Mouse (Mus musculus) lung, adult 18-20 months (tissue): ENCODE measurements at regions not wholly inside any gene's neighbourhood (a gene's known extent, or its start where the extent isn't known, plus 50 kb on each side); places are given as distances from the start of the nearest gene placed in this dataset.
A peak's percentile ranks its signal among the peaks of the same experiment; 100 is the strongest.

Experiments
- DNase-seq, 2 experiments: peaks; one replicate each; pipeline ENCODE4 v3.0.0; 2022; ENCODE audit warnings: mixed read lengths in 2 of 2

GRCm38 (mm10) chr15:65646470-65646869 is 631.8 kb upstream of the Gm21961 start:
- no peak for DNase-seq

- no peak for DNase-seq
These were observed 624.8 kb upstream of the Gm21961 start for GRCm38 (mm10) chr15:65639484-65639883.

DNA sequence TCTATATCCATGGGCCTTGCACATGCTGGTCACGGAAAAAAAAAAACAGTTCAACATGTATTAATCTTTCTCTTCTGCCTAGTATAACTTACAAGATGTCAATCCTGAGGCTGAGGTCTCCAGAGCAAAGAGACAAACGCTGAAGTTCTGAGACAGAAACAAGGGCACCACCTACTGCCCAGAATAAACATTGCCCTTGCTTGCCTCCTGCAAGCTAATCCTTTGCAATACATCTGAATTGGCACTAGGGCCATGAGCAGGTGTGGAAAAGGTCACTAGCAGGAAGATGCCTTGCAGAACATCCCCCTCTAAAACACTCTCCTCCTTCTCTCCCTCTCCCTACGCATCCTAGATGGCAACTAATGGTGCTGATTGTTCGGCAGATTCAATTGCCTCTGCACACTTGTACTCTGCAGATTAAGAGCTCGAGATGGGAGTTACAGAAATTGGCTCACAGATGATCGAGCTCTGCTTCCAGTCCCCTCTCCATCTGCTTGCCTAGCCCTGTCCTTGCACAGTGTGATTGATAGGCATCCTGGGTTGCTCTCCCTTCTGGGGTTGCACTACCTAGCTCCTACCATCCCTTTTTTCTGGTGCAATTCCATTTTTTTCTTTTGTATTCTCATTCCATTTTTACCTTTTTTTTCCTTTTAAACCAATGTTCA is 622.9 kb upstream of the Gm21961 start:
- peak in 1 of 2 experiments; percentile 5 for DNase-seq

DNA sequence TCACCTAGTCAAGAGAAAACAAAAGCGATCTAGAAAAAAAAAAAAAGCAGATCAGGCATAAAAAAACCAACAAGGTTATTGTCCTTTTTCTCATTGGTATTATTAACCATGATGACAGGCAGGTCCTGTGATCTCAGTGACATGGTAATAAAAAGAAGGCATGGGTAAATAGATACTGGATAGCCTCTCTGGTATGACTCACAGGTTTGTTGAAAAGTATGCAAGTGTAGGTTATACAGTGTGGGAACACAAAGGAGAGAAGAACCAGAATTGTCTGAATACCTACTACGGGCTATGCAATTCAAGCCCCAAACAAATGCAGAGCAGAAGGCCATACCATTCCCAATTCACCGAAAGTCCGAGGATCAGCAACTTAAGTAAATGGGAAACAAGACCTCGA is 617.7 kb upstream of the Gm21961 start:
- no peak for DNase-seq

DNA sequence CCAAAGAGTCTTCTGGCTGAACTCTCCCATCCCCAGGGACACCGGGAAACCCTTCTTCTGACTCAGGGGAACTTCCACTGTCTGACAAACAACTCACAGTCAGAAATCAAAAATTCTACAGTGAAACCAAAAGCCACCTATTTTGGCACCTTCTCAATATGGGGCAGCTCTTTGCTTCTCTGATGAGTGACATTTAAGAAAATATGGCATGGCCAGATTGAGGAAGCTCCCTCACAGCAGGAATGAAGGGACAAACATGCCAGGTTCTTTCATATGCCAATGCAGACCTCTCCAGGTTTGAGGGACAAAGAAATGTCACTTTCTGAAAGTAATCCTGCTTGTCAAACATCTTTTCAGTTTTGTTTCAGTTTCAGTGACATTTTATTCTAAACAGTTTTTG is 615.8 kb upstream of the Gm21961 start:
- no peak for DNase-seq

DNA sequence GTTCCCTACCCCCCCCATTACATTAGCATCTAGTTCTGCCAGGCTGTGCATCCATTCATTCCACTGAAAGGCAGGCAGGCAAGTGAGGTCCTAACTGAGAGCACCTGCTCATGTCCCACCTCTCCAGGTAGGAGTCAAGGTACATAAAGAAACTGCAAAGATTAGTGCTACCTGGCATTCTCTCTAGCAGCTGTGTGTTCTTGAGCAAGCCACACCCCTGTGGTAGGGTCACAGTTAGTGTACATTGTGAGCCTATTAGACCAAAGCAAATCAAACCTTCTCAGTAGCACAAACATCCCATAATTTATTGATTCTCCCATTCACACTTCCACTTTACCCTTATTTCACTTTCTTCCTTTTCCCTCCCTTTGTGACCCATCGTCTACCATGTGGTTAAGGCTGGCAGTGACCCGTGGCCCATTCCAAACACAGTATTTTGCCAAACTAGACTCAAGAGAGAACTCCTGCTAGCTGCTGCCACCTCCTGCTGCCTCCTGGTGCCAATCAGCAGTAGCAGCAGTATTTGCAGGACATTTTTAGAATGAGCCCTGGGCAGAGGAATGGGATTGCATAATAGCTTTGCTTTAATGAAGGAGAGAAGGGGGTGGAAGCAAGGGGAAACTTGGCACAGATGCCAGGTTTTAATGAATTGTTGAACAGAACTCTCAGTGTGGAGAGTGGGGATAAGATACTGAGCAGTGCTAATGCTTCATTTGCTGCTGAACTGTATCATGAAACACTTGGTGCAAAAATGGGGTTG is 578.2 kb upstream of the Gm21961 start:
- peak in 1 of 2 experiments; percentile 1 for DNase-seq

GRCm38 (mm10) chr15:65585566-65585965 is 570.9 kb upstream of the Gm21961 start:
- DNase-seq = no peak

DNA sequence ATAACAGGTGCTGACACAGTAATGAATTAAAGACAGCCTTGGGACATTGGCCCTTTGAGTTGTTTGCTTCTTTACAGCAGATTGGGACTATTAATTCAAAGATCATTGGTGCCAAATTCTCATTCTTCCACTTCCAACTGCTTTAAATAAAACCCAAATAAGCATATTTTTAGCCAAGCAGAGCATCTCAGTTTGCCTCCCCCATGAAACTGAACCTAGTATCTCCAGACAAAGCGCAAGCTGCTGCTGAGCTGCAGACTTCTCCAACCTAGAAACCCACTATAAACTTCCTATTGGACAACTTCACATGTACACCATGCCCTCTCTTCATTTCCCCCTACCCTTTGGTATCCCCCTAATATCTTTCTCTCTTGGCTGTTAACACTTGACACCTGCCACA is 564.6 kb upstream of the Gm21961 start:
- DNase-seq = no peak

GRCm38 (mm10) chr15:65567931-65568330 is 553.2 kb upstream of the Gm21961 start:
- DNase-seq = no peak

DNA sequence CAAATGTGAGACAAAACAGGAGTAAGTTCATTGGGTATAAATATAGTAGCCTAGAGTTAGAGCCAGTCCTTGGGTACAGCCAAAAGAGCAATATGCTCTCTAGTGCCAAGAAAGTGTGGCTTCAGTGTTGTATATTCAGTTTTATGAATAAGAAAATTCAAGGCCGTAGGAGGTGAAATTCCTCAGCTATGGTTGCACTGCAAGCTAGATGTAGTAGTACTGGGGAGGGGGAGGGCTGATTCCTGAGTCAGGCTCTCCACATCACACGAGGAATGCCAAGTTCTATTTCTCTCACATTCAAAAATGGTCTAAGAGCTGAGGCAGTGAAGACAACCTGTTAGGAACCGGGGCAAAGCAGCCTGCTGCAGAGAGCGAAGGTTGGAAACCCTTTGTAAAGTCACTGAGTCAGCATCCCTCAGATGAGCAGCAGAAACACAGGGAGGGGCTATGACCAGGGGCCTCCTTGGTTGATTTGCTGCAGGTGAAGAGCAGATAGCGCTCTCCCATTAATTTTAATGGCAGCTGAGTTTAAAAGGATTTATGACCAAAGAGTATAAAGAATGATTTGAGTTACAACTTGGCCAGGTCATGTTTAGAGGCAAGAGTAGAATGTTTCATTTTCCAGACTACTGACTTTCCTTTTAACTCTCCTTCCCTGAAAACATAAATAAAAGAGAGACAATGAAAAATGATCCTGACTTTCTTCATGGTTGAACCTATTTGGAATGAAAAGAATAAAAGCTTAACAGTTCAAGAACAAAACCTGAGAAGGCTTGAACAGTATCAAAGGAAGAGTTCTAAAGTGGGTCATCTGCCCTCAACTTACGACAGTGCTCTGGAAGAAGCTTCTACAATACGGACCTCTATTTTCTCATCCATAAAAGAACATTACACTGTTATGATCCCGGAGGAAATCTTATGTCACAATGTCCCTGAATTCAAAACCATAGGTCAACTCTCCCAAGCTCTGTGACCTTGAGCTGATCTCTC is 543.4 kb upstream of the Gm21961 start:
- DNase-seq = no peak

DNA sequence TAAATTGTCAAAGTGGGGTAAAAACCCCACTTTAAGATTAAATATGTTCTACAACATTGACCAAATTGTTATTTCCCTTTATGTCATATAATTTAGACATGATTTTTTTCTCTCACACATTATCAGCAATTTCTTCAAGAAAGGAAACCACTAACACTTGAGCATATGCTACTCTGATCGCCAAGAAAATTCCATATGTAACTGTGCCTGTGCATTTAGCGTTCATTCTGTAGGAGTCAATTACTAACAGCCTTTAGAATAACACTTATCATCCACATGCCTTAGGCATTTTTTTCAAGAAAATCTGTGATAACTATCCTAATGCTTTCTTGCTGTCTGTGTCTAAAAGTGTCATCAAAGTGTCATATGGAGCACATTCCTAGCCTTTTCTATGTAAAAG is 534.3 kb upstream of the Gm21961 start:
- DNase-seq = no peak

- no peak for DNase-seq
These were observed 520.9 kb upstream of the Gm21961 start for GRCm38 (mm10) chr15:65535606-65536005.

- no peak for DNase-seq
These were observed 517.5 kb upstream of the Gm21961 start for GRCm38 (mm10) chr15:65532241-65532640.

GRCm38 (mm10) chr15:65502656-65503055 is 488.0 kb upstream of the Gm21961 start:
- no peak for DNase-seq

DNA sequence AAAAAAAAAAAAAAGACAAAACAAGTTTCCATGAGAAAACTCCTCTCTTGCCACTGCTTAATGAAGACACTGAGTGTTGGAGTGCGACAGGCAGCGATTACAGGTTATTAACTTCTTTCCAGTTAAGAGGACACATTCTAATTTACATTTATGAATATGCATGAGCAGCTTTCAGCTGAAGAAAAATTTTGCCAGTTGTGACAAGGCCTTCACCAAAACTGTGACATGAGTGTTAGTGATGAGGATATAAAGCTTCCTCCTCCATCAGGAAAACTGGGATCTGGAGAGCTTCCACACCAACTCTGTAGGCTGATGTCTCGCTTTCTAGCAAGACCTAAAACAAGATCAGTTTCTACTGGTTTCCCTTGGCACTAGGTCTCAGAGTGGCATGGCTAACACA is 464.2 kb upstream of the Gm21961 start:
- DNase-seq = no peak

DNA sequence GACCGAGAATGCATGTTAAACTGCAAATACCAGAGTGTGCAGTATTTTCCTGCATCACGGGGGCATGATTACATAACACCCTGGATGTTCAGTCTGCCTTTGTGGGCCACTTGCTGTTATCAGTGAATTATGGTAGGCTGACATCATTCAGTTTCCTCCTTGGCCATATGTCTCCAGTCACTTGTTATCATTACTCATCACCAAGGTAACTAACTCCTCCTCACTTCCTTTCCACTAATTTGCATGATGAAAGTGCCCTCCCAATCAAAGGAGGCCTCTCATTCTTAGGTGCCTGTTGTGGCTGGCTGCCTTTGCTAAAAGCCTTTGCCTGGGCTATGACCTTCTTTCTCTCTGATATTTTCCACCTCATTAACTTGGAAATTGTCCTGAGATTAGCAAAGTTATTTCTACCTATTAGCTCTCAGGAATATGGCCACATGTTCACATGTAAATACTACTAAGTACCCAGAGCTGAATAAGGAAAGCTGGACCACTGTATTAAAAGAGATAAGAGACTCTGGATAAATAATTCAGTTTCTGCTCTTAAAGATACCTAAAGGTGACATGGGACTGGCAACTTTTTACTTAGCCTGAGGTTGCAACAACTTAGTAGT is 440.6 kb upstream of the Gm21961 start:
- peak in 1 of 2 experiments; percentile 2 for DNase-seq

DNA sequence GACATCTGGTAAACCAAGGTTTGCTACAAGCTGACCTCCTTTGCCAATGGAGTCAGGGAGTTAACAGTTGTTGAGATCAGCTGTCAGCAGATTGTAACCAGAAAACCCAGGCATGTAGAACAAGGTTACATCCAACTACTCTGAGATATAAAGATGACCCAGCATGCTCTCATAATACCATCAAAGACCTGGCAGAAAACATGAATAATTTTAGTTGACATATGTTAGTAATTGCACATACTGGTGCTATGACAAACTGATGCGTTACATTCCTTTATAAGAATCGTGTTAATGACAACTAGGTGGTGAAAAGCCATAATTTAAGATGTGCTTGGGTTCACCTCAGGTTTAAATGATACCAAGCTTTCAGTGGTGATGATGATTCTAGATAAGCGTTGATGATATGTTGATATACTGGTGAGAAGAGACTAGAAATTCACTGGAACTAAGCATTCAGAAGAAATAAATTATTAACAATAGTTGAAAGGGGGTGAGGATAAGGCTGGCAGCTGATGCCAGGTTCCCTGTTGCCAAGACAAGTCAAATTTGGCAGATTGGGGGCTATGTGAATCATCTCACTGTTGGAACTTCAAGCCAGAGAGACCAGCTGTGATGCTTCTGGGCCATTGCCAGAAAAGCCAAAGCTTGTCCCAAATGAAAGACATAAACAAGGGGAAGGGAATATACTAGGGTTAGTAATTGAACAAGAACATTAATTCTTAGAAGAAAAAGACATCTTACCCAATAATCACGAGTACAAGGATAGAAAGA is 437.7 kb upstream of the Gm21961 start:
- peak in 1 of 2 experiments; percentile 7 for DNase-seq

- no peak for DNase-seq
These were observed 405.0 kb upstream of the Gm21961 start for GRCm38 (mm10) chr15:65419736-65420135.
